Mouse (Mus musculus) forebrain, embryonic 14.5 days (tissue): ENCODE measurements around the gene Olfr481. TPM values are rescaled to one million over a fixed set of nuclear protein-coding genes. Genes with fewer than 3 reads are reported as not detected.

Experiments used
- ATAC-seq: fragments of 200-750 bp; cut with Nextera tagmentation; 2 replicates; pipeline ENCODE4 v1.8.0; 2017; ENCODE audit warnings: mild to moderate bottlenecking, moderate library complexity
- DNase-seq: peaks from one replicate; pipeline ENCODE4 v3.0.0-alpha.2; 2015; ENCODE audit warnings: low spot score
- H3K27ac ChIP-seq: fragments of 300-500 bp; sonication (generic); 2 replicates; pipeline ENCODE4 v1.5.1; 2014; ENCODE audit warnings: low read depth, mild to moderate bottlenecking, control low read depth, low read length, moderate library complexity
- H3K27me3 ChIP-seq: fragments of 300-500 bp; sonication (generic); replicated peaks from 2 replicates; pipeline ENCODE4 v1.6.1; 2014; ENCODE audit warnings: low read length, control low read depth, mixed read lengths; ENCODE audit not compliant: control insufficient read depth, insufficient read depth
- H3K36me3 ChIP-seq: fragments of 300-500 bp; sonication (generic); 2 replicates; pipeline ENCODE4 v1.6.1; 2014; ENCODE audit warnings: low read length, control low read depth; ENCODE audit not compliant: control insufficient read depth, insufficient read depth
- H3K4me1 ChIP-seq: fragments of 300-500 bp; sonication (generic); 2 replicates; pipeline ENCODE4 v1.6.1; 2014; ENCODE audit warnings: antibody characterized with exemption, low read length, control low read depth; ENCODE audit not compliant: control insufficient read depth, insufficient read depth
- H3K4me2 ChIP-seq: fragments of 300-500 bp; sonication (generic); 2 replicates; pipeline ENCODE4 v1.6.1; 2014; ENCODE audit warnings: mild to moderate bottlenecking, control low read depth, low read length
- H3K4me3 ChIP-seq: fragments of 300-500 bp; sonication (generic); 2 replicates; pipeline ENCODE4 v1.5.1; 2014; ENCODE audit warnings: low read depth, low read length, control low read depth
- H3K9ac ChIP-seq: fragments of 300-500 bp; sonication (generic); 2 replicates; pipeline ENCODE4 v1.6.1; 2014; ENCODE audit warnings: mild to moderate bottlenecking, low read length, control low read depth, moderate library complexity
- H3K9me3 ChIP-seq: fragments of 300-500 bp; sonication (generic); replicated peaks from 2 replicates; pipeline ENCODE4 v1.6.1; 2016; ENCODE audit warnings: low read length, control low read depth, mixed read lengths; ENCODE audit not compliant: control insufficient read depth
- WGBS: fragments of 180-500 bp; shearing (Covaris S2); extraction: QIAGEN DNeasy Blood & Tissue Kit; methylation state at CpG from one replicate; pipeline ENCODE4 v1.1.7; 2014; 5-methylcytosine and 5-hydroxymethylcytosine counted together
- polyA plus RNA-seq: library from polyadenylated mRNA; unstranded; fragments of >200 nt; fragmentation: Nextera tagmentation; extraction: Ambion mirVana; gene quantifications from 2 replicates; pipeline ENCODE4 v1.2.1, GENCODE M21; 2014

Gene Olfr481
- not detected in 2 replicates for polyA plus RNA-seq

- no peak for ATAC-seq
Observed at GRCm38 (mm10) chr7:108079555-108079954, at the start of gene Olfr481. Gene Olfr481 (plus strand): TSS chr7:108079855.

GRCm38 (mm10) chr7:108033889-108034288, 45.8 kb upstream of the Olfr481 start, which contains the start of gene Olfr478:
Gene Olfr478 (minus strand): TSS chr7:108033989.
- no peak within 1 kb of the TSS for H3K9ac ChIP-seq
- H3K4me1 ChIP-seq, result no peaks in the 10 kb centered on the region
- DNase-seq (no peak), ATAC-seq (no peak)
- WGBS, result 77% methylated on average over 3 of the region's 3 CpGs
- H3K9me3 ChIP-seq, result no peaks in the 10 kb centered on the region
- no peaks in the 10 kb centered on the region for H3K27me3 ChIP-seq
- H3K4me2 ChIP-seq, result no peak within 1 kb of the TSS
- no peak within 1 kb of the TSS for H3K4me3 ChIP-seq
- H3K27ac ChIP-seq, result no peak within 1 kb of the TSS
- no peaks in the 10 kb centered on the region for H3K36me3 ChIP-seq

More at GRCm38 (mm10) chr7:108079555-108079954, at the start of gene Olfr481:
- no peak within 1 kb of the TSS for H3K4me3 ChIP-seq
- no peak for DNase-seq
- no peak within 1 kb of the TSS for H3K4me2 ChIP-seq
- H3K9me3 ChIP-seq, result no peaks in the 10 kb centered on the region
- H3K27ac ChIP-seq, result no peak within 1 kb of the TSS
- no peaks in the 10 kb centered on the region for H3K36me3 ChIP-seq
- no peak within 1 kb of the TSS for H3K9ac ChIP-seq
- no peaks in the 10 kb centered on the region for H3K27me3 ChIP-seq
- H3K4me1 ChIP-seq, result no peaks in the 10 kb centered on the region

GRCm38 (mm10) chr7:108050393-108050792, 29.3 kb upstream of the Olfr481 start, which contains the start of gene Olfr479:
Gene Olfr479 (plus strand): TSS chr7:108050693.
- no peak within 1 kb of the TSS for H3K4me2 ChIP-seq
- no peak within 1 kb of the TSS for H3K9ac ChIP-seq
- no peaks in the 10 kb centered on the region for H3K4me1 ChIP-seq
- ATAC-seq (no peak), DNase-seq (no peak)
- 95% methylated on average over 2 of the region's 2 CpGs for WGBS
- H3K36me3 ChIP-seq, result no peaks in the 10 kb centered on the region
- no peak within 1 kb of the TSS for H3K4me3 ChIP-seq
- no peaks in the 10 kb centered on the region for H3K9me3 ChIP-seq
- H3K27ac ChIP-seq, result no peak within 1 kb of the TSS
- H3K27me3 ChIP-seq, result no peaks in the 10 kb centered on the region

GRCm38 (mm10) chr7:108067246-108067645, 12.4 kb upstream of the Olfr481 start, which contains the start of gene Olfr480:
Gene Olfr480 (minus strand): TSS chr7:108067346.
- Histone ChIP-seq H3K36me3 (no peaks in the 10 kb centered on the region), H3K4me2 (no peak within 1 kb of the TSS), H3K9ac (no peak within 1 kb of the TSS), H3K4me3 (no peak within 1 kb of the TSS), H3K27ac (no peak within 1 kb of the TSS), H3K9me3 (no peaks in the 10 kb centered on the region), H3K4me1 (no peaks in the 10 kb centered on the region), H3K27me3 (no peaks in the 10 kb centered on the region)
- DNase-seq (no peak), ATAC-seq (no peak)
- WGBS, result 87% methylated on average over 1 of the region's 1 CpGs

GRCm38 (mm10) chr7:108097486-108097885, 17.8 kb downstream of the Olfr481 start, which contains the start of gene Olfr482:
Gene Olfr482 (minus strand): TSS chr7:108097586.
- H3K27ac ChIP-seq, result no peak within 1 kb of the TSS
- ATAC-seq (no peak), DNase-seq (no peak)
- no peaks in the 10 kb centered on the region for H3K9me3 ChIP-seq
- no peak within 1 kb of the TSS for H3K9ac ChIP-seq
- no peaks in the 10 kb centered on the region for H3K36me3 ChIP-seq
- WGBS, result 84% methylated on average over 1 of the region's 1 CpGs
- H3K4me3 ChIP-seq, result no peak within 1 kb of the TSS
- H3K4me1 ChIP-seq, result no peaks in the 10 kb centered on the region
- H3K4me2 ChIP-seq, result no peak within 1 kb of the TSS
- no peaks in the 10 kb centered on the region for H3K27me3 ChIP-seq

- Histone ChIP-seq H3K4me2 (no peak within 1 kb of the TSS), H3K4me1 (no peaks in the 10 kb centered on the region), H3K4me3 (no peak within 1 kb of the TSS), H3K27ac (no peak within 1 kb of the TSS), H3K27me3 (no peaks in the 10 kb centered on the region), H3K9ac (no peak within 1 kb of the TSS), H3K36me3 (no peaks in the 10 kb centered on the region), H3K9me3 (no peaks in the 10 kb centered on the region)
- WGBS, result 92% methylated on average over 1 of the region's 1 CpGs
- DNase-seq (no peak), ATAC-seq (no peak)
Observed at GRCm38 (mm10) chr7:108100549-108100948, 20.9 kb downstream of the Olfr481 start, which contains the start of gene Olfr483. Gene Olfr483 (plus strand): TSS chr7:108100849.

GRCm38 (mm10) chr7:108120681-108121080, 41.0 kb downstream of the Olfr481 start:
- Histone ChIP-seq H3K4me1 (no peaks in the 10 kb centered on the region), H3K36me3 (no peaks in the 10 kb centered on the region), H3K9me3 (no peaks in the 10 kb centered on the region), H3K4me3 (no peak overlapping the region), H3K4me2 (no peak overlapping the region), H3K9ac (no peak overlapping the region), H3K27me3 (no peaks in the 10 kb centered on the region), H3K27ac (no peak overlapping the region)
- DNase-seq (no peak), ATAC-seq (no peak)
- 4% methylated on average over 1 of the region's 1 CpGs for WGBS

GRCm38 (mm10) chr7:108121416-108121815, 41.8 kb downstream of the Olfr481 start:
- no peak for ATAC-seq
- H3K9me3 ChIP-seq, result no peaks in the 10 kb centered on the region
- no peak overlapping the region for H3K27ac ChIP-seq
- H3K4me2 ChIP-seq, result no peak overlapping the region
- H3K4me1 ChIP-seq, result no peaks in the 10 kb centered on the region
- DNase-seq, result no peak
- no peak overlapping the region for H3K4me3 ChIP-seq
- H3K36me3 ChIP-seq, result no peaks in the 10 kb centered on the region
- no peak overlapping the region for H3K9ac ChIP-seq
- no peaks in the 10 kb centered on the region for H3K27me3 ChIP-seq
- 65% methylated on average over 1 of the region's 1 CpGs for WGBS

- DNase-seq, result no peak
- no peaks in the 10 kb centered on the region for H3K36me3 ChIP-seq
- no peak within 1 kb of the TSS for H3K4me2 ChIP-seq
- H3K9me3 ChIP-seq, result no peaks in the 10 kb centered on the region
- no peak within 1 kb of the TSS for H3K9ac ChIP-seq
- ATAC-seq, result no peak
- H3K27me3 ChIP-seq, result no peaks in the 10 kb centered on the region
- no peak within 1 kb of the TSS for H3K27ac ChIP-seq
- H3K4me3 ChIP-seq, result no peak within 1 kb of the TSS
- no peaks in the 10 kb centered on the region for H3K4me1 ChIP-seq
Observed at GRCm38 (mm10) chr7:108127349-108127748, 47.7 kb downstream of the Olfr481 start, which contains the start of gene Olfr484. Gene Olfr484 (minus strand): TSS chr7:108127449.
